ENCODE assay signal across 23 mouse cellular contexts in the genomic region with DNA sequence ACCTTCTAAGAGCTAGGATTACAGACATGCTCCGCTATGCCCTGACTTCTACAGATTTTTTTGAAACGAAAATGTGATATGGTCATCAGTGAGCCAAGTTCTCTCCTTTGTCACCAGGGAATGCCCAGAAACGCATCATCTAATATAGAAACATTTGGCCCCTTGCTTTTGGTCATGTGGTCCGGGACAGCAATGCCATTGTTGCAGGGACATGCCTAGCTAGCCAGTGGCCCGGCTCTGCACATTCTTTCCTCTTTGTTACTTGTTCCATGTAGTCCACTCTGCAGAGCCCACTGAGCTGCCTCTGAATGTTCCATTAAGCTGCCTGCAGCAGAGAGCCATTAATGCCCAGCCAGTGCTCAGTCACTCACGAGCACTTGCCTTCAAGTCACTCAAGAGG. TPM values are rescaled to one million over a fixed set of nuclear protein-coding genes. Genes with fewer than 3 reads are reported as not detected.
A peak's percentile ranks its signal among the peaks of the same experiment; 100 is the strongest.
DNase-seq lines count a peak whose midpoint lies in the region; ATAC-seq and TF ChIP-seq lines count a peak whose summit lies in the region.
"Had no signal": no experiment of that assay in that cellular context is flagged by ENCODE, and none has a peak within 500 bp of the region (broad histone marks: within the 10 kb centered on the region; RNA-seq: fewer than 3 reads in every experiment).

No protein-coding gene starts in this region.

- DNase-seq in embryo, embryonic 11 days, result peak; percentile 22
- DNase-seq in embryo, embryonic 10.5 days (ENCODE audit: low spot score), result no peak
- no peak for DNase-seq in heart, adult 8-10 months (ENCODE audit: low spot score)
- no peak for DNase-seq in kidney, adult 2 months
- DNase-seq in Muller cell, postnatal 12 days (ENCODE audit: inconsistent ontology term), result peak; percentile 65
- no peak for DNase-seq in right cerebral cortex, adult 18-20 months
- DNase-seq: adrenal gland, postnatal 14 days; cerebellum, adult 11 months; cerebellum, postnatal 10 days; forebrain, postnatal 0 days; kidney, adult 8-10 months; lung, adult 18-20 months; right cerebral cortex, postnatal 4 days; thymus, postnatal 14 days had no signal

- no peak for TF ChIP-seq CTCF in kidney, adult 2 months (conservative IDR thresholded peaks at IDR 0.05; ENCODE audit: insufficient read depth, insufficient read length, low read depth, low read length)

- H3K36me3 ChIP-seq in heart, embryonic 15.5 days, result no peaks in the 10 kb centered on the region
- no peaks in the 10 kb centered on the region for H3K36me3 ChIP-seq in kidney, embryonic 16.5 days (ENCODE audit: insufficient read depth, low read length)
- H3K36me3 ChIP-seq in kidney, adult 2 months (ENCODE audit: control insufficient read depth, insufficient read depth, low read length), result no peaks in the 10 kb centered on the region
- H3K36me3 ChIP-seq: midbrain, embryonic 15.5 days had no signal

- WGBS in heart, embryonic 15.5 days, result 60% methylated on average over 6 of the region's 6 CpGs
- 65% methylated on average over 6 of the region's 6 CpGs for WGBS in kidney, embryonic 16.5 days
- WGBS in kidney, adult 2 months, result 80% methylated on average over 6 of the region's 6 CpGs

- H3K27me3 ChIP-seq in heart, embryonic 15.5 days, result no peaks in the 10 kb centered on the region
- no peaks in the 10 kb centered on the region for H3K27me3 ChIP-seq in kidney, embryonic 16.5 days (ENCODE audit: insufficient read depth, low read length)
- no peaks in the 10 kb centered on the region for H3K27me3 ChIP-seq in kidney, adult 2 months (replicated peaks; ENCODE audit: control insufficient read depth, insufficient read depth, low read length)
- H3K27me3 ChIP-seq: midbrain, embryonic 15.5 days had no signal

- no peak overlapping the region for H3K9ac ChIP-seq in heart, embryonic 15.5 days
- no peak overlapping the region for H3K9ac ChIP-seq in kidney, embryonic 16.5 days (replicated peaks; ENCODE audit: low read length)
- H3K9ac ChIP-seq: forebrain, postnatal 0 days; midbrain, embryonic 15.5 days had no signal

- no peak for ATAC-seq in heart, embryonic 15.5 days (replicated peaks; ENCODE audit: insufficient number of reproducible peaks, insufficient read depth, low FRiP score, low read depth)
- no peak for ATAC-seq in kidney, embryonic 16.5 days (ENCODE audit: low FRiP score, low TSS enrichment)
- ATAC-seq: activated CD4-positive, CD25-positive, alpha-beta regulatory T cell, adult 4 months; CD4-positive, CD25-positive, alpha-beta regulatory T cell, adult 4 months; forebrain, postnatal 0 days; hindbrain, postnatal 0 days; midbrain, embryonic 15.5 days had no signal

- no peak overlapping the region for H3K4me3 ChIP-seq in heart, embryonic 15.5 days
- no peak overlapping the region for H3K4me3 ChIP-seq in kidney, embryonic 16.5 days (ENCODE audit: low read length)
- no peak overlapping the region for H3K4me3 ChIP-seq in kidney, adult 2 months (ENCODE audit: insufficient read depth, low read depth, low read length)
- H3K4me3 ChIP-seq: erythroblast, embryonic 14.5 days; midbrain, embryonic 15.5 days; myocyte had no signal

- peaks cover 7% of the 10 kb centered on the region for H3K4me1 ChIP-seq in heart, embryonic 15.5 days (replicated peaks)
- H3K4me1 ChIP-seq in kidney, embryonic 16.5 days (ENCODE audit: insufficient read depth, low read length), result peaks cover 13% of the 10 kb centered on the region
- no peaks in the 10 kb centered on the region for H3K4me1 ChIP-seq in kidney, adult 2 months (ENCODE audit: control insufficient read depth, insufficient read depth, low read length)

- H3K4me2 ChIP-seq in heart, embryonic 15.5 days, result no peak overlapping the region
- no peak overlapping the region for H3K4me2 ChIP-seq in kidney, embryonic 16.5 days (replicated peaks; ENCODE audit: low read depth, low read length)
- H3K4me2 ChIP-seq: liver, embryonic 11.5 days; midbrain, embryonic 15.5 days had no signal

- TF ChIP-seq POLR2A in kidney, adult 2 months (IDR thresholded peaks at IDR 0.05; ENCODE audit: low read depth, low read length), result no peak

- H3K9me3 ChIP-seq in heart, embryonic 15.5 days (replicated peaks), result no peaks in the 10 kb centered on the region
- H3K9me3 ChIP-seq in kidney, embryonic 16.5 days (ENCODE audit: low read length), result no peaks in the 10 kb centered on the region
- H3K9me3 ChIP-seq: midbrain, embryonic 15.5 days had no signal

- peak overlapping the region; percentile 39 for H3K27ac ChIP-seq in heart, embryonic 15.5 days
- peak overlapping the region; percentile 65; the same call in 1 of the 2 replicates for H3K27ac ChIP-seq in kidney, embryonic 16.5 days (ENCODE audit: low read length)
- no peak overlapping the region for H3K27ac ChIP-seq in kidney, adult 2 months (ENCODE audit: insufficient read depth, low read depth, low read length)
- H3K27ac ChIP-seq: hindbrain, postnatal 0 days; midbrain, embryonic 15.5 days had no signal

RNA-seq across cellular contexts. Expression of a gene that starts 34.6 kb away (rescaled TPM):
- polyA plus RNA-seq in heart, embryonic 15.5 days (2015; fragmentation: Nextera tagmentation; extraction: Ambion mirVana), result 48.5 and 52.8 TPM in 2 replicates
- 10 to 100 TPM; 29.1 to 67.1 (median 46.3) TPM for total RNA-seq in heart, adult 8-10 months (2022)
- polyA plus RNA-seq in kidney, embryonic 16.5 days (2015; fragmentation: Nextera tagmentation; extraction: Ambion mirVana), result 56.8 and 75.1 TPM in 2 replicates
- polyA plus RNA-seq in kidney, adult 2 months (2012; rRNA removed), result 58.7 and 60.3 TPM in 2 replicates

Comparison
In these comparisons a context has a peak if more than half of its experiments do, and no peak if none do; other contexts are left out.
1. DNase-seq: peak in embryo, embryonic 11 days (single experiment) and Muller cell, postnatal 12 days (single experiment); none in embryo, embryonic 10.5 days (single experiment), heart, adult 8-10 months (single experiment), kidney, adult 2 months (single experiment) and right cerebral cortex, adult 18-20 months (single experiment).